Mouse (Mus musculus): ENCODE measurements around the gene Gm4133.
"Not testable (repeated sequence)": the region's sequence is repeated elsewhere in the genome, so short reads cannot be mapped to it uniquely, and the experiment has no call there.

Gene Gm4133

DNA sequence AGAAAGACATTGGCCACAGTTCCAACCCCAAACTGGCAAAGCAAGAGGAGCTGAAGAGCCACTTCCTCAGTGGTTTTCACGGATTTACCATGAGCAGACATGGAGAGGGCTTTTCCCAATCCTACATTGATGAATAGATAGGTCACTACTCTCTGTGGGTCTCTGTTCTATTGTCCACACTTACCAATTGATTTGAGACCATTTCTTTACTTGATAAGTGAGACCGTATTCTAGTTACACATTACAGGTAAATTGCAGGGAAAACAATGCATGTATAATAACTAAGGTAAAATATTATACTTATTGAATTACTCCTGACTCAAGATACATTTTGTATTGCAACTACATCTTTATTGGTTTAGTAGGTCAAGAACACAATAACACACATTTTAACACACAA, at the start of gene Gm4133:
Gm4133 (minus strand) TSS at position 101 of the 400 bp plus-strand sequence.
- not testable (repeated sequence) for DNase-seq (ENCODE audit: low spot score)

DNA sequence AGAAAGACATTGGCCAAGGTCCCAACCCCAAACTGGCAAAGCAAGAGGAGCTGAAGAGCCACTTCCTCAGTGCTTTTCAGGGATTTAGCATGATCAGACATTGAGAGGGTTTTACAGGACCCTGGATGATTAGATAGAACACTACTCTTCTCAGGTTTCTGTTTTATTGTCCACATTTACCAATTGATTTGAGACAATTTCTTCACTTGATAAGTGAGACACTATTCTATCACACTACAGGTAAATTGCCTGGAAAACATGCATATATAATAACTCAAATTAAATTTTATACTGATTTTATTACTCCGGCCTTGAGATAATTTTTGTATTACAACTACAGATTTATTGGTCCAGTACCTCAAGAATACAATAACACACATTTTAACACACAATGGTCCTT, 41.4 kb upstream of the Gm4133 start, which contains the start of gene Gm5728:
Gm5728 (minus strand) TSS at position 101 of the 400 bp plus-strand sequence.
- not testable (repeated sequence) for DNase-seq (ENCODE audit: low spot score)
